Mouse (Mus musculus) lung, postnatal 4 days (tissue): ENCODE results near the gene Gabrb2.

Experiments
- DNase-seq, 2 experiments: peaks; one replicate each; pipeline ENCODE4 v3.0.0; 2021

Gene Gabrb2

DNA sequence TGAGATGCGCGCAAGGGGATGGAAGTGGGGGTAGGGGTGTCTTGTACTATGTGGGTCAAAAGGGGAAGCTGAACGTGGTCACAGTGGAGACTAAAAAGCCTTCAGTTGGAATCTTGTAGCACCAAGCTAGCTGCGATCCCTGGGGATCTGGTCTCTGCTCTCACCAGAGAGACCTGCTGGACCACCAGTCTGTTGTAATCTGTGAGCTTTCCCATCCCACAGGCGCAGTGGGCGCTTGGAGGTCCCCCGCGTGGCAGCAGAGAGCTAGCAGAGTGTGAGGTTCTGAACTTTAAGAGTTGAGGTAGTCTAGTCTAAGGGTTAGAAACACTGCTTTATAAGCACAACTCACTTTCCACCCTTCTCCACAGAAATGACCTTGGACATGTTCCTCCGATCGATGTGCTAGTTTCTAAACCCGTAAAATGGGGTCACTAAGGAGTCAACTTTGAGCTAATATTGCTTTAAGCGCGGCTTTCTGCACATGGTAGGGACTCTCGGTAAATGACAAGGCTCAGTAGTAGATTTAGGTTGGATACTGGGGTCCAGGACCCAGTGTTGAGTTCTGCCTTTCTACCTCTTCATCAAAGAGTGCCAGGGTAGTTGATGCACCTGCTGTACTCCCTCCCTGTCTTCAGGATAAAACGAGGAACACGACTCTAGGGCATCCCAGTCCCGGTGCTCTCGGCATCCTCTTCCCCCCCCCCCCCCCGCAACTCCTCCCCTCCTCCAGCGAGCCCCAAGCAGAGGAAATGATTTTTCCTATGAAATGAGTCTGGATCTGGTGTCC is at the start of gene Gabrb2:
Gene Gabrb2, plus strand, starts transcription at position 762 of the 787 bp plus-strand sequence.
- no peak for DNase-seq

DNA sequence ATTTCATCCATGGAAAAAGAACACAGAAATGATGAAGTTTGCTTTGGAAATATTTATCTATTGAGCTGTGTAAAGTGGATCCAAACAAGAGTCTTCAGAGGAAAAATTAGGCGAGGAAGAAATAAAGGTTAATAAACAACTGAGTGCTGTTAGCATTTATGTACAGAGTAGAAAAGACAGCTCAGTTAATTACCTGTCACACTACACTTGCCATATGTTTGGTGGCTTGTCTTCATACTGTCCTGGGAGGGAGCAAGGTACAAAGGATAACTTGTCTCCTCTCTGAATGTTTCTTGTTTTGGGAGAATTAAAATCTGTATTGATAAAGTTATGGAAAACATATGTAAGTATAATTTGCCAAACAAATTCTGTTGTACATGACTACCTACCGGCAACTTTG is 40.6 kb upstream of the Gabrb2 start:
- no peak for DNase-seq

DNA sequence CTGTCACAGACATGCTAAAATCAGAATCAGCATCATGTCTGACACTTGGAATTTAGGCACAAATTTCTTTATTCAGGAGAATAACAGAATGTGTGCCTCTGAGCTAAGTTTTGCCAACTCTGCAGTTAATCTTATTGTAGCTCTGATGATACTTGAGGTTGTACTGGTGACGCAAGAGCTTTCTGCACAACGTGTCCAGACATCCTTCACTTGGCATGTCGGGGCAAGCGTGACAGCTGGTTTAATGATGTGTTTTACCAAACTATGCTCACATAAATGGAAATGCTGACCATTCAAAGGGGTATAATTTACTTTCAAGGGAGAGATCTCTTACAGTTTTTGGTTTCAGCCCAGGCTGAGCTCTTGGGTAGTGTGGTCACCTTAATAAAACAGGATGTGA is 33.1 kb upstream of the Gabrb2 start:
- no peak for DNase-seq

DNA sequence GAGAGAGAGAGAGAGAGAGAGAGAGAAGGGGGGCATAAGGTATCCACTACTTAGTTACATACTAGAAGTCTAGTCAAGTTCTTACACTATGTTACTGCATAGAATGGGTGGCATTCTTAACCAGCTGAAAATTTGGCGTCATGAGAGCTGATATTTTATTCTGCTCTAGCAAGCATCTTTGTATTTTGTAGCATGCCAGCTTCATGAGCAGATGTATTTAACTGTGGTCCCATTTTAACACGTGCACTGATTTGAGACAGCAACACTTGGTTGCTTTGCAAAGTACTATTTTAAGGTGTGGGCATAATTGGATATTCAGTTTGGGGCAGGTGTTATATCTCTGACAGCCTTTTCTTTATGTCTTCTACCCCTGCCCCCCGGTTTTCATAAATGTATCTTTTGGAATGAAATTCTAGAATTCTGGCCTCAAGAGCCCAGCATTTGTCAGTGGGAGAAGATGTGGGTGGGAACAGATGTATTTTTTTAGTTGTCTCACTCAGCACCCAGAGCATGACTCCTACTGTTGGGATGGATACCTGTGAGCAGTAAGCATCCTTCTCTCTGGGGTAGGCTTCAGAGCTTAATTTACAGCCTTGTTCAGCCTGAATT is 28.8 kb upstream of the Gabrb2 start:
- DNase-seq, result no peak

DNA sequence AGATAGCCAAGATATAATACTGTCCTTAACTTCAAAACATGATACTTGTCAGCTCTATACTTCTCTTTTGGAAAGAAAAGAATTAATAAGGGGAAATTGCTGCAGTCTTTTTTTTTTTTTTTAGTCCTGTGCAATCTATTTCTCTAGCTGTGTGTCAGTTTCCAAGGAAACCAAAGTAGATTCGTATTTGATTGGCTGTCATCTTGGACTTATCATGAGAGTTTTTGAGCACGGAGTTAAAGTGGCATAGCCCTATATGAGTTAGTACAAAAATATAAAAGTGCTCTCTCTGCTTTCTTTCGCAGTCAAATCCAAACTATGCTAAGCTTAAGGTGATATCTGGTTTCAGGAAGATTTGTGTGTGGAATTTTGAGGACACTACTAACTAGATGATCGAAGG is 26.1 kb upstream of the Gabrb2 start:
- no peak for DNase-seq

DNA sequence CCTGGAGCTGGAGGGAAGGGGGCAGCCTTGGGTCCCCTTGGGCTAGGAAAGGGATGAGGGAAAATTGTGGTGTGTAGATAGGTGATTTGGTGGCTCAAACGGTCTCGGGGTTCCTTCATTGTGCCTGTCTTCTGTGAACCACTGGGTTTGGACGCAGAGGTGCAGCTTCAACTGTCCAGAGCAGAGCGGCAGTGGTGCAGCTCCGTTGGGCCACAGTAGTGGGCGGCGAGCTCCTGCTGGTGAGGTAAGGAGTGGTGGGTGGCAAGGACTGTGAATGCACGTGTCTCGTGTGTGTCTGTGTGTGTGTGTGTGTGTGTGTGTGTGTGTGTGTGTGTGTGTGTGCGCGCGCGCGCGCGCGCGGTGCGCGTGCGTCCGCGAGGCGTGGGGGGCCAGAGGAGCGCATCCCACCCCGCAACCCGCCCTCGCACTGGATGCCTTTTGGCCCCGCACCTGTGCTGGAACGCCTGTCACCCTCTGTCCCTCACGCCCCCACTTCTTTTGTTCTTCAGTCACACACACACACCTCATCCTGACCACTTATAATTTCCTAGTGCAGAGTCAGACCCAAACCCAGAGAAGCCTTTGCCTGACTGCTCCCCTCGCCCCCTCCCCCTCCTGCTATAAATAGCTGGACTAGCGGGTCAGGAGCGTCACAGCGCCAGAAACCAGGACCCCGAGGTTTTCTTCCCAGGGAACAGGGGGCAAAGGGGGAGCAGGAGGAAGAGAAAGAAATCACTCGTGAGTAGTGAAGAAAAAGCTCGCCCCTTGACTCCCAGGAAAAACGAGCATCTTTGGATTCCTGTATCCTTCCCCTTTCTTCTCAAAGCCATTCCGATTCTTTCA is 455 bp downstream of the Gabrb2 start:
- DNase-seq, result no peak

DNA sequence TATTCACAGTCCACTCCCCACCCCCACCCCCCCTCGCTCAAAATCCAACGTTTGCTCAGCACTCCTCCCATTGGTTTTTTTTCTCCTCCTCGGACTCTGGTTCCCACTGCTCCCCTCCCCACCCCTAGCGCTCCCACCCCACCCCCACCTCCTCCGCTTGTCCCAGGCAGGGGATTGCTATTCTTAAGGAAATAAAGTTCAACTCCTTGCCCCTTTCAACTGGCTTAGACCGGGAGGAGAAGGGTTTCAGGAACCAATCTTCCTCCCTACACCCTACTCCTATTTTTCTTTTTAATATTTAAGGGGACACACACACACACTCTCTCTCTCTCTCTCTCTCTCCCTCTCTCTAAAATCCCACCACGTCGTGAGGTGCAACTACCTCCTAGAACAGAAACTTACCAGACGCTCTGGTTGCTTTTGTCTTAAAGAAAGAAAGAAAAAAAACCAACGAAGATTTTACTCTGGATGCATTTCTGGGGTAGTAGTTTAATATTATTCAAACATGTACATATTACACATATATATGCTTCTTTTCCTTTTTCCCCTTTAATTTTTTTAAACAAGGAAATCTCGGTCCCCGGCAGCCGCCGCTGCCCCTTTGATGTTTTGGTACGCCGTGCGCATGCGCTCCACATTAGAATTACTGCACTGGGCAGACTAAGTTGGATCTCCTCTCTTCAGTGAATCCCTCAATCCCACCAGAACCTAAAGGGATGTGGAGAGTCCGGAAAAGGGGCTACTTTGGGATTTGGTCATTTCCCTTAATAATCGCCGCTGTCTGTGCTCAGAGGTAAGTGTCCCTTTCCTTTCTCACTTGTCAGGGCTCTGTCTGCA is 1.3 kb downstream of the Gabrb2 start:
- DNase-seq, result peak; percentile 21 to 30

DNA sequence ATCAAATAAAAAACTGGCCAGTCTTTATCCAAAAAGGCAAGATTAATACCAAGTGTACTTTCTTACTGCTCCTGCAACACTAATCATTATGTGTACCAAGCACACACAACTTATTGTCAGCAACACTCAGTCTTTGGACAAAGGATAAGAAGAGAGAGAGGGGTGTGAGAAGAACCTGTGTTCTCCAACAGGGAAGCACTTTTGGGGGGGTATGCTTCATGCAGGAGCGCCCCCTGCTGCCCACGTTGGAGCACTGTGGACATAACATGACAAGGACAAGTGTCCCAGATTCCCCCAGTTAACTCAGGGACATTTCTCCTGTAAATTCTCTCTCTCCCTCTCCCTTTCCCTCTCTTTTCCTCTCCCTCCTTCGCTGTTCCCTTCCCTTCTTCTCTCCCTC is 3.7 kb downstream of the Gabrb2 start:
- no peak for DNase-seq

DNA sequence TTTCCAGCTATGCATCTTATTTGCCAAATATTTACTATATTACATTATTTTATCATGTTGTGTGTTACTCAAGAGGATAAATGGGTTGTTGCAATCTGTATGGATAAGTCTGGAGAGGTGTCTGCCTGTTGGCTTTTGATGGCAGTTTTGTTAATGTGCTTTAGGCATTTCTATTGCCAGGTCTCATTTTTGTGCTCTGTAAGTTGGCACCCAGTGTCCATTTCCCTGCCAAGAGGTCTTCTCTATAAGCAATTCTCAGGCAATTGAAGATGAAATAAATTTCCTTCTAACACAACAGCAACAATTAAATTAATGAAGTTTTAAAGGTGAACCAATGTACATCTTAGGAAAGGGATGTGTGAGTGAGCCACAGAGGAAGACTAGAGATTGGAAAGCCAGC is 11.9 kb downstream of the Gabrb2 start:
- no peak for DNase-seq

DNA sequence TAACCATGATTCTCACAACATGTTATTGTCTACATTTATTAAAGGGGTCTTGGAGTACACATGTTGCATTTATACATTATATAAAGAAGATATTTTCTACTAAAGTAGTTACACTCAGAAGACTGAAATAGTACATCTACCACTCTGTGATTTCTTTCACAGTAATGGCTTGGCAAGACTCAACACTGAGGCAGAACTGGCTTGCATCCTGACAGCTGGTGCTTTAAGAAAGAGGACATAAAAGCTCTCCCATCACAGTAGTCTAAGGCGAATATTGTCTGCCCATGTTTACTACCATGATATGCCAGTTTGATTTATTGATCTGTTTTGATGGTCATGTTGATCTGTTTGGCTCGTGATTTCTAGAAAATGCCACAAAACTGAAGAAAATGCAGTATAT is 19.4 kb downstream of the Gabrb2 start:
- no peak for DNase-seq

DNA sequence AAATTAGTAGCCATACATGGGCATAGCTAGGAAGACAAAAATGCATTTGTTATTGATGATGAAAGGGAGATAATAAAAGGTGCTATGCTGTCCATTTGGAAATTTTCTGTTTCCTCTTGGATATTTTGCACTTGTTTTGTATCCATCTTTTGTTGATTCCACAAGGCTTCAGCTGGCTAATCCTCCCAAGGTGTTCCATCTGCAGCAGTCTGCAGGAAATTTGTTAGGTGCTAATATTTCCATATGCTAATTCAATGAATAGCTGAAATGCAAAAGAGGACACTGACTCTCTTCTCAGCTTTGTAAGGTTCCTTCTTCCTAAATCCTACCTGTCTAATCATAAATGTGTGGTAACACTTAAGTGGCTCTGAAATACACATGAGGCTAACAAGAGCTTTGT is 24.1 kb downstream of the Gabrb2 start:
- DNase-seq, result no peak

DNA sequence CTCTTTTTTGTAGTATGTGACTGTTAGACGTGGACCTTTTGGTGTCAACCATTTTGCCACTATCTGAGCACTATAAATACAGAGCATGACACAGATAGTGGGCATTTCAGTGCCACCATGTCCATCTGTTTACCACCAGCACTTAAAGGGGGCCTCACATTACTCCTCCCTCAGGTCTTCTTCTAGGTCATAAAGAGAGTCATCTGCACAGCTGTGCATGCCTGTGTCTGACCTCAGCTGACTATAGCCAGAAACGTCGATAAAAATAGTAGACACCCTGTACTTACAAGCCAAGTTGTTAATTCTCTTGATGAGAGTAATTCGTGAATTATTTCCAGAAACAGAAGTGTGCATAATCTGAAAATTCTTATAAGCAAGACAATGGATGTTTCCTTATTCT is 29.4 kb downstream of the Gabrb2 start:
- DNase-seq, result no peak

DNA sequence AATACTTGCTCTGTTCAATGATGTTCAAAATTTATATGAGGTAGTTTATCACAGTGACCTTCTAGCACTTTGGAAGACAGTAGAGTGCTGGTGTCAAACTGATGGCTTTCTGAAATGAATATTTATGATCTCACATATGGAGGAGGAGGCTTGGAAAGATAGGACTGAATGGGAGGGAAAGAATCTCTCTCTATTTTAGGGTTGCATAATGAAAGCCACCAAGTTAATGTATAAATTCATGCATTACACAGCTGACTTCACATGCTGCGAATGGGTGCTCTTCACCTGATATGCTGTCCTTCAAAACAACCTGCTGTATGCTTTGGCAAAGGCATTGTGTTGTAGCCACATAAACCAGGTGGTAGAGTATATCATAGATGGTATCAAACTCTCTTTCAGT is 44.6 kb downstream of the Gabrb2 start:
- DNase-seq, result no peak

DNA sequence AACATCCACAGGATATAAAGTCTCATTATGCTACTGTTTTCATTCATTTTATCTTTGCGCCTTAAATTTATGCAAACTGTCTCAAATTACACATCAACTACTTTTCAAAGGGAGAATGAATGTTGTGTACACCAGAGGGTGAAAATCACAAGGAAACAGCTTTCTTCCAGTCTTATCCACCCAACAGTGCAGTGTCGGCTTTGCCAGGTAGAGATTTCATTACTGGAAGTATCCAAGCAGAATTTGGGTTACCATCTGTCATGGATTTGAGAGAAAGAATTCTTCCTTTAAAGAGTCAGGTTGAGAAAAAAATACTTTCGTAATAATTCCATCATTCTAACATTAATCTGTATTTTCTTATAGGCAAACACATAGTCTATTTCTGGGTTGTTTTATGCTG is 48.8 kb downstream of the Gabrb2 start:
- DNase-seq, result no peak

DNA sequence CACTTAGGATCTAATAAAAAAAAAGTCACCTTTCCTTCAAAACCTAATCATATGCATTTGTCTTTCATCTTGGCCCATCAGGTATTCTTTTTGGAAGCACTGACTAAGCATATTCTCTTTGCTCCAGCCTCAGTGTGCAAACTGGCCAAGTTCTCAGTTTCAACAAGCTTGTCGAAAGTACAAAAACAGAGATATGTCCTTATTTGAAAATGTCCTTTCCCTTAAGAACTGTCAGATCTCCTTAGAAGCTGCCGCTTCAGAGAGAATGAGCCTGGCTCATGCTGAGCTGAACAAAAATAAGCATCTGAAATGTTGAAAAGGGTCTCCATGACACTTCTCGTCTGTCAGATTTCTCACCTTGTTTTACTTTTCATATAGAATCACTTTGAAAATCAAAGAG is 55.0 kb downstream of the Gabrb2 start:
- DNase-seq, result no peak

DNA sequence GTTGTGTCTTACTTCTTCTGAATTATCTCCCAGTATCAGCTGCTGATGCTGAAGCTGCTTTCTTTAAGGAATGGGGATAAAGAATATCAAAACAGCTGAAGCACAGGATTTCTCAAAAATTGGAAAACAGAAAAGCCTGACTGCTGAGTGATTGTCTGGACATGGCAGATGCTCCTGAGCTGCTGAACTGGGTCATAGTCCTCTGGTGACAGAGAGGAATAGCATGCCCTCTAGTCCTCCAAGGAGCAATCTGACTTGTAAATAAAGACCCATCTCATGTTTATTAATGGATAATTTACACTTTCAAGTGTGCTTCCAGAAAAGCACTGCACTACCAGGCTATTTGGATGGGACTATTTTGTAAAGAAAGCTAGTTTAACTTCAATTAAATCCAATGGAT is 68.1 kb downstream of the Gabrb2 start:
- no peak for DNase-seq

DNA sequence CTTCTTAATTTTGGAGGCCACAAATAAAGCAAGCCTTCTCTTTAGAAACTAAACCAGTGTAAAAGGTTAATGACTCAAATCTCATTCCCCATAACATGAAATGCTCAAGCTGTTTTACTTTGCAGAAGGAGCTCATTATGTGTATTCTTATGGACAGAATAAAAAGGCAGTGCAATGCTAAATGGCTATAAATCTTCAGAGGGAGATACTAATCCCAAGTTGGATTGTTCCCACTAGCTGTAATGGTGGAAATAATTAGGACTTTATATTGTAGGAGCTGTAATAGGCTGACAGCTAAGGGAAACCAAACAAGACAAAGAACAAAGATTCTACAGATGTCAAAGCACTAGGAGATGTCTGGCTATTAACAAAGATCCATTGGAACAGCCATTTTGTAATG is 81.6 kb downstream of the Gabrb2 start:
- DNase-seq, result no peak

DNA sequence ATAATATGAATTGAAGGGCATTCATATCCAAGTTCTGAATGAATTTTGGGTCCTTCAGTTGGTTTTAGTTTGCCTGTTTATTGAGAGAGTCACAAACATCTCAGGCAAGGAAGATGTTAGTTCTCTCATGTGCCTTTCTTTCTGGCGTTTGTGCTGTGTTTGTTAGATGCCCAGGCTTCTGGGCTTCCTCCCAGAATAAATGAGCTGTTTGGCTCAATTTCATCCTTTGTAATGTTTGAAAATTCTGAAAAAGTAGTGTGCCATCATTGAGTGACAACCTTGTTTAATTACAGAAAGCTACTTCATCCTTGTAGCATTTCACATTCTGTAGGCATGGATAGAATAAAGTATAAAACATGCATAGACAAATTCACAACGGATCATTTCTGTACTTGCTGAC is 85.9 kb downstream of the Gabrb2 start:
- no peak for DNase-seq

DNA sequence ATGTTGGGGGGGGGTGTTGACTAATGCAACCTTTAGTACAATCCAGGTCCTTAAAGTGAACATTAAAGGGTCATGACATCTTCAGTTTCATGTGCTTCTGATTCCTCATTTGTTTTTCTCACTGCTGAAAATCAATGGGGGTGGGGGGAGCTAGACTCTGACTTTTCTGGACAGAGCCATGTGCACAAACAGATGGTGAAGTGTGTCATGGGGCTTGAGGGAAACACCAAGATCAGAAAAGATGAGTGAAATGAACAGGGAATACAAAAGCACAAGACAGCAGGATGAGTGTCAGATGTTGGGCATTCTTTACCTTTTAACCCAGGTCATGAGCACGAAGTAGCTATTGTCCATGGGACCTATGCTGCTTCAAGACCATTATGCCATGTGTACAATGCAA is 86.4 kb downstream of the Gabrb2 start:
- DNase-seq, result no peak

DNA sequence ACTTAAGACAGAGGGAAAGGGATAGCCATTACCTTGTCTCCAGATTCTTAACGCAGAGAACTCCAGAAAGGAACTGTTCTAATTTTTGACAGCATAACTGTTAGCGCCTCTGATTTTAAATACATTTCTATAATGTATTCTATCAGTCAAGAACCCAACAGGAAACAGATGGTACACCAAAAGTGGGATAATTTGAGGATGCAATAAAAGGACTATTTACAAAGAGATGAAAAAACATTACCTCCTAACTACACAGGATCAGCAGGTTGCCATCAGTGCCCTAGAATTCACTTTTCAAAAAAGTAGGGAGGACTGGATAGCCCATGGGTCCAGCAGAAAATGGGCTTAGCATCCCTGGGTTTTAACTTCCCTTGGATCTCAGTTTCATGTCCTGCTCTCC is 102.4 kb downstream of the Gabrb2 start:
- DNase-seq, result no peak

DNA sequence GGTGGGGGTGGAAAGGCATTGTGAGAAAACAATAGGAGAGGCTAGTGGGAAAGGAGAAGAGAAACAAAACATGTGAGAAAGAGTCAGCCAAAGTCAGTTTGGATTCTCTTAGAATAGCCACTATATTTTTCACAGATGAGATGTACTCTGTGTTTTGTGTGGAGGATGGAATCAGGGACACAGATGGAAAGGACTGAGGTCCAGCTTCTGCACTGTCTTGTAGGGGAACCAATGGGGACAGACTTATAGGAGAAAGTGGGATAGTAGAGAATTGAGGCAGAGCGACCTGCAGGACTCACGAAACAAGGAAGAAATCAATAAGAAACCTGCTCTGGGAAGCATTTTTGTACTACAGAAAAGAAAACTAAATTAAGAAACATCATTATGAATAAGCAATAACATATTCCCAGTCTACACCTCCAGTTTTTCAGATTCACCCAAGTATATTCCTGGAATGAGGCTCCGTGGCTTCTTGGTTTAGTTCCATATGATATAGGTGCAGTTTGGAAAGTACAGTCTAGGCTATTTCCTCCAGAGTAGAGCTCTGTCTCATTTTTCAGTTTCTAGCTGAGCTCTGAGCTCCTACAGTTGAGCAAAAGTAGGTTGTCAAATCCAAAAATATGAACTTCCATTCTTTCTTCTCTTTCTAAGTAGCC is 108.8 kb downstream of the Gabrb2 start:
- DNase-seq, result no peak

DNA sequence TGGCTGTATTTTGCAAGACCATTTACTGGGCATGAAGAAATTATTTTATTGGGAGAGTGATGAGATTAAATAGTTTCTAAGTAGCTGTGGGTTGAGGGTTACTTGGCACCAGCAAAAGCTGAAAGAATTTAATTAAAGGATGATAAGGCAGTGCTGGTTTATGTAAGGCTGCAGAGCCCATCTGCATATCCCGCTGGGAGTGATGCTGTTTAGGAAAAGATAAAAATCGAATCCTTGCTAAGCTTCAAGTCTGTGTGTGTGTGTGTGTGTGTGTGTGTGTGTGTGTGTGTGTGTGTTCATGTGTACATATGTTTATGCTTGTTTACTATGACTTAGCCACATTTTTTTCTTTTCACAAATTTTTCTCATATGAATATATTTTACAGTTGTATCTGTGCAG is 113.0 kb downstream of the Gabrb2 start:
- no peak for DNase-seq

DNA sequence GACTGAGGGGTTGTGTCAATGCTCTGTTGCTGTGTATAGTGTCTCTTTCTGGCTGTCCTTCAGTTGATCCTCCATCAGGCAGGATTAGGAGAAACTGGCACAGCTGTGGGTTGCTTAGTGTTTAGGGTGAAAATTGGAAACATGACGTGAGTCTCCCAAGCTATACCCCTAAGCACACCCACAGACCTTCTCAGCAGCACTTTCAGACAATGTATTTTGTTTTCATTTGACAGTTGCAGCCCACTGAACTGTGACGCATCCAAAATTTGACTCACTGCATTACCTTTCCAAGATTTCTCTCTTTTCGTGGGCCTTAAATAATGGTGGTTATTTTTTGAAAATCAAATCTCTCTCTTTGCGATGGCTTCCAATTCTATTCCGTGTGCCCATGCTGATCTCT is 115.7 kb downstream of the Gabrb2 start:
- DNase-seq, result no peak
